Mouse (Mus musculus) CH12.LX (cell line): ENCODE data around the gene Sectm1a. TPM values are rescaled to one million over a fixed set of nuclear protein-coding genes. Genes with fewer than 3 reads are reported as not detected.

Experiments used
- DNase-seq: peaks from one replicate; pipeline ENCODE4 v3.0.0-alpha.2; 2013; ENCODE audit errors: extremely low read depth
- H3K27ac ChIP-seq: 2 replicates; pipeline ENCODE4 v1.5.1; 2012; ENCODE audit warnings: low read depth, mild to moderate bottlenecking, control low read depth, moderate library complexity; ENCODE audit not compliant: insufficient read depth
- H3K27me3 ChIP-seq: replicated peaks from 2 replicates; pipeline ENCODE3; 2012; ENCODE audit warnings: inconsistent platforms
- H3K36me3 ChIP-seq, 2 experiments: replicated peaks in 1 of 2; 2 replicates each; pipeline versions ENCODE3 to v1.6.1; 2012; ENCODE audit warnings: inconsistent platforms in 1 of 2, low read length in 1 of 2, mild to moderate bottlenecking in 1 of 2, mixed read lengths in 1 of 2, moderate library complexity in 1 of 2; ENCODE audit not compliant: control insufficient read depth in 1 of 2, insufficient read depth in 1 of 2
- H3K4me1 ChIP-seq, 2 experiments: 2 replicates each; pipeline ENCODE4 v1.6.1; 2012; ENCODE audit warnings: inconsistent platforms in 1 of 2, moderate library complexity in 1 of 2; ENCODE audit not compliant: insufficient read depth in 2 of 2, control insufficient read depth in 1 of 2
- H3K4me2 ChIP-seq: 2 replicates; pipeline ENCODE4 v1.6.1; 2012; ENCODE audit warnings: low read depth, mild to moderate bottlenecking, control low read depth; ENCODE audit not compliant: poor library complexity, insufficient read depth, severe bottlenecking
- H3K4me3 ChIP-seq, 3 experiments: fragments of 150-350 bp in 1 of 3; sonication (generic) in 1 of 3; replicated peaks in 1 of 3; 2 replicates each; pipeline versions ENCODE3 to v1.5.1; 2011 to 2012; ENCODE audit warnings: low read depth in 2 of 3, low read length in 2 of 3, mild to moderate bottlenecking in 2 of 3, moderate library complexity in 2 of 3, control low read depth in 1 of 3, improper control_type of control experiment in 1 of 3, inconsistent platforms in 1 of 3, mixed read lengths in 1 of 3; ENCODE audit not compliant: poor library complexity in 1 of 3
- H3K79me2 ChIP-seq: replicated peaks from 2 replicates; pipeline ENCODE4 v1.6.1; 2012; ENCODE audit warnings: mild to moderate bottlenecking, moderate library complexity; ENCODE audit not compliant: control insufficient read depth, poor library complexity, insufficient read depth, severe bottlenecking; ENCODE audit errors: extremely low read depth
- H3K9ac ChIP-seq: 2 replicates; pipeline ENCODE4 v1.6.1; 2012; ENCODE audit warnings: low read depth, mild to moderate bottlenecking, control low read depth, moderate library complexity; ENCODE audit not compliant: insufficient read depth
- H3K9me3 ChIP-seq: replicated peaks from 2 replicates; pipeline ENCODE3; 2012; ENCODE audit warnings: low read length, inconsistent platforms, mixed read lengths
- CHD2 ChIP-seq: IDR thresholded peaks from 2 replicates; pipeline ENCODE4 v1.6.1; 2011; ENCODE audit warnings: low read length, improper control_type of control experiment
- CTCF ChIP-seq, 2 experiments: IDR thresholded peaks in 1 of 2; conservative IDR thresholded peaks in 1 of 2; 2 replicates each; pipeline ENCODE4 v1.5.1; 2011 to 2012; ENCODE audit warnings: low read depth in 2 of 2, low read length in 2 of 2, improper control_type of control experiment in 1 of 2, inconsistent platforms in 1 of 2, mild to moderate bottlenecking in 1 of 2, moderate library complexity in 1 of 2
- GABPA ChIP-seq: IDR thresholded peaks from 2 replicates; pipeline ENCODE4 v1.6.1; 2012; ENCODE audit warnings: low read depth, low read length, improper control_type of control experiment, inconsistent platforms; ENCODE audit not compliant: insufficient replicate concordance
- HCFC1 ChIP-seq: IDR thresholded peaks from 2 replicates; pipeline ENCODE4 v1.6.1; 2012; ENCODE audit warnings: low read depth, mild to moderate bottlenecking, inconsistent platforms, low read length, improper control_type of control experiment
- JUN ChIP-seq: IDR thresholded peaks from 2 replicates; pipeline ENCODE4 v1.6.1; 2011; ENCODE audit warnings: low read depth, mild to moderate bottlenecking, low read length, improper control_type of control experiment, moderate library complexity; ENCODE audit not compliant: insufficient read depth
- KAT2A ChIP-seq: IDR thresholded peaks from 2 replicates; pipeline ENCODE4 v1.6.1; 2012; ENCODE audit warnings: low read length, improper control_type of control experiment, inconsistent platforms; ENCODE audit not compliant: insufficient replicate concordance
- MAX ChIP-seq: IDR thresholded peaks from 2 replicates; pipeline ENCODE4 v1.6.1; 2011; ENCODE audit warnings: low read length, improper control_type of control experiment
- MYC ChIP-seq: IDR thresholded peaks from 2 replicates; pipeline ENCODE4 v1.6.1; 2011; ENCODE audit warnings: low read depth, mild to moderate bottlenecking, improper control_type of control experiment, low read length
- NELFE ChIP-seq: IDR thresholded peaks from 2 replicates; pipeline ENCODE4 v1.6.1; 2011; ENCODE audit warnings: low read depth, low read length, improper control_type of control experiment
- PAX5 ChIP-seq: IDR thresholded peaks from 2 replicates; pipeline ENCODE4 v1.6.1; 2012; ENCODE audit warnings: low read length, inconsistent platforms, mixed read lengths
- POLR2A ChIP-seq: IDR thresholded peaks from 2 replicates; pipeline ENCODE4 v1.6.1; 2011; ENCODE audit warnings: low read depth, mild to moderate bottlenecking, improper control_type of control experiment, low read length
- RAD21 ChIP-seq: IDR thresholded peaks from 2 replicates; pipeline ENCODE4 v1.6.1; 2011; ENCODE audit warnings: low read depth, mild to moderate bottlenecking, low read length, improper control_type of control experiment, moderate library complexity
- SIN3A ChIP-seq: IDR thresholded peaks from 2 replicates; pipeline ENCODE4 v1.6.1; 2012; ENCODE audit warnings: low read length, improper control_type of control experiment, inconsistent platforms
- SMC3 ChIP-seq: IDR thresholded peaks from 2 replicates; pipeline ENCODE4 v1.6.1; 2011; ENCODE audit warnings: low read depth, low read length, improper control_type of control experiment
- USF1 ChIP-seq: IDR thresholded peaks from 2 replicates; pipeline ENCODE4 v1.6.1; 2014; ENCODE audit warnings: low read depth, mild to moderate bottlenecking, inconsistent platforms, low read length, improper control_type of control experiment
- USF2 ChIP-seq: conservative IDR thresholded peaks from 2 replicates; pipeline ENCODE4 v1.6.1; 2011; ENCODE audit warnings: low read depth, low read length, improper control_type of control experiment
- ZC3H11A ChIP-seq: IDR thresholded peaks from 2 replicates; pipeline ENCODE4 v1.6.1; 2012; ENCODE audit warnings: low read depth, mild to moderate bottlenecking, inconsistent platforms, low read length, improper control_type of control experiment
- ZKSCAN1 ChIP-seq: IDR thresholded peaks from 2 replicates; pipeline ENCODE4 v1.6.1; 2012; ENCODE audit warnings: low read depth, inconsistent platforms, low read length, improper control_type of control experiment, borderline replicate concordance
- dilution Hi-C: fragments of 300-500 bp; cut with MboI; formaldehyde crosslinking; loops from 2 replicates; pipeline ENCODE4 v1.14.3; 2020; ENCODE audit warnings: low sequenced_read_pairs; ENCODE audit not compliant: extremely low pct_unique_long_range_greater_than_20kb, extremely low pct_ligation_motif_present
- in situ Hi-C: fragments of 300-500 bp; cut with MboI; formaldehyde crosslinking; loops from 3 replicates; pipeline ENCODE4 v1.14.3; 2019; ENCODE audit warnings: low sequenced_read_pairs, low pct_ligation_motif_present, low pct_unique_long_range_greater_than_20kb, mixed read lengths
- polyA plus RNA-seq: library from polyadenylated mRNA; unstranded; fragments of >175 nt; gene quantifications from 2 replicates; pipeline ENCODE4 v1.2.1, GENCODE M21; 2012; ENCODE audit warnings: low read depth; ENCODE audit not compliant: insufficient read length
- total RNA-seq, 2 experiments: library from RNA; depleted of rRNA; stranded (reverse); fragments of 300-350 nt in 1 of 2; fragments of >200 nt in 1 of 2; gene quantifications; 2 replicates each; pipeline ENCODE4 v1.2.3; 2012 to 2014

The Sectm1a gene
- total and polyA plus RNA-seq, 3 experiments, result 0.08 TPM; not detected in 2

DNA sequence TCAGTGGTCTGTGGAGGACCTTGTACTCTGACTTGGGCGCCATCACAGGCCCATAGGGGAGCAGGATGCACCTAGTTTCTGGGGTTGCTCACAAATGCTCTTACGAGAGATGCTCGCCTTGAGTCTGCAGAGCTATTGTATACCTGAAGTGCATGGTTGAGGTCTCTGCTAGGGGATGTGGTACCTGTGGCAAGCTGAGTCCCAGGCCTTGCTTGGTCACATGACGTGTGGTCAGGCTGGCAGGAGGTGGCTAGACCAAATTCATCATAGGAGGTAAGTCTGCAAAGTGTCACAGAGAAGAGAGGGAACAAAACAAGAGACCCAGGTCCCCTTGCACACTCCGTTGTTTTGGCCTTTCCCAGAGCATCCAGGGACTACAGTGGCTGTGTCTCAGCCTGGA is 61.5 kb downstream of the Sectm1a start:
- H3K27ac ChIP-seq, result no peak overlapping the region
- in situ Hi-C loops, result loop anchor here (5.0 kb wide), 1 partner anchor 33 kb away; no protein-coding TSS in a partner anchor
- no peak for DNase-seq
- no peak overlapping the region for H3K4me2 ChIP-seq
- dilution Hi-C loops, result no loop called here
- no peaks in the 10 kb centered on the region for H3K9me3 ChIP-seq
- no peaks in the 10 kb centered on the region for H3K79me2 ChIP-seq
- peaks cover 3 to 27% of the 10 kb centered on the region in 2 experiments; a peak in 2 of 4 replicates for H3K4me1 ChIP-seq
- TF ChIP-seq PAX5 (no peak), USF1 (no peak), CHD2 (no peak), JUN (no peak), RAD21 (no peak), MAX (no peak), KAT2A (no peak), ZC3H11A (no peak), HCFC1 (no peak), USF2 (no peak), POLR2A (no peak), SMC3 (no peak)
- H3K27me3 ChIP-seq, result peaks cover 11% of the 10 kb centered on the region
- H3K9ac ChIP-seq, result no peak overlapping the region
- H3K4me3 ChIP-seq, result no peak overlapping the region
- H3K36me3 ChIP-seq, result no peaks in the 10 kb centered on the region

DNA sequence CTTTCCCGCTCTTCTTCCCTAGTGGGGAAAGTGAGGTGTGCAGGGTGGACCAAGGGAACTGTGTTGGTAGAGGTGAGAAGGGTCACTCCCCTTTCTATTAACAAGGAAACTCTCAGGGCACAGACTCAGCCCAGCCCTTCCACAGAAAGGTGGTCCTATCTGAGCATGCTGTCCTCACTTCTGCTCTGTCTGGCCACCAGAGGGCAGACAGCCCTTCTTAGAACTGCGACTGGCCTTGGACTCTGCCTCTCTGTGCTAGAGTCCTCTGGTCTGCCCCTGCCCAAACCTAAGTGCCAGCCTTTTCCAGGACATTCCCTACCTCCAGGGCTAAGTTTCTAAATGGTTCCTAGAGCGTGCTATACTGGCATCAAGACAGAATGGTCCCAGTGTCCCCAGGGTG is 63.3 kb downstream of the Sectm1a start:
- dilution Hi-C loops (no loop called here), in situ Hi-C loops (loop anchor here (5.0 kb wide), 1 partner anchor 35 kb away; no protein-coding TSS in a partner anchor)
- no peaks in the 10 kb centered on the region for H3K9me3 ChIP-seq
- no peaks in the 10 kb centered on the region for H3K36me3 ChIP-seq
- H3K4me1 ChIP-seq, result peaks cover 3 to 17% of the 10 kb centered on the region in 2 experiments; a peak in 2 of 4 replicates
- no peak overlapping the region for H3K27ac ChIP-seq
- peak; percentile 81 for DNase-seq
- H3K4me3 ChIP-seq, result no peak overlapping the region
- H3K79me2 ChIP-seq, result no peaks in the 10 kb centered on the region
- no peak overlapping the region for H3K4me2 ChIP-seq
- TF ChIP-seq SIN3A, result no peak
- TF ChIP-seq RAD21, result peak; percentile 83
- 0 out of 2 replicates have a peak, but pooled peaks have one; percentile 47 for TF ChIP-seq MYC
- peak; percentile 67 to 97; a peak in 3 of 4 replicates for TF ChIP-seq CTCF (conservative IDR thresholded peaks at IDR 0.05 in 1 of 2, IDR thresholded peaks at IDR 0.05 in 1 of 2; ENCODE audit: low read depth in 2 of 2, low read length in 2 of 2)
- no peak for TF ChIP-seq JUN
- no peak for TF ChIP-seq ZKSCAN1
- peak; percentile 64 for TF ChIP-seq ZC3H11A
- 0 out of 2 replicates have a peak, but pooled peaks have one; percentile 21 for TF ChIP-seq MAX
- TF ChIP-seq NELFE, result peak; percentile 34; the same call in 1 of the 2 replicates
- no peak for TF ChIP-seq GABPA
- peak; percentile 99 for TF ChIP-seq SMC3
- no peak overlapping the region for H3K9ac ChIP-seq
- H3K27me3 ChIP-seq, result peaks cover 11% of the 10 kb centered on the region

Other genes with a start within 250 kb of the Sectm1a start
- 4.6 and 5.4 TPM in 2 replicates for gene Ccdc57, start 148.3 kb downstream of the Sectm1a start, total RNA-seq (2012; rRNA removed)
- gene Ccdc57, start 148.3 kb downstream of the Sectm1a start, total RNA-seq (2014; rRNA removed), result 2.3 and 2.7 TPM in 2 replicates
- gene Ccdc57, start 148.3 kb downstream of the Sectm1a start, polyA plus RNA-seq, result 6.0 and 6.2 TPM in 2 replicates
- 214 and 388 TPM in 2 replicates for gene Slc16a3, start 132.7 kb downstream of the Sectm1a start, total RNA-seq (2012; rRNA removed)
- 90.8 and 130 TPM in 2 replicates for gene Slc16a3, start 132.7 kb downstream of the Sectm1a start, total RNA-seq (2014; rRNA removed)
- 9.7 and 11.1 TPM in 2 replicates for gene Slc16a3, start 132.7 kb downstream of the Sectm1a start, polyA plus RNA-seq
- 92.1 and 96.8 TPM in 2 replicates for gene Csnk1d, start 89.9 kb downstream of the Sectm1a start, total RNA-seq (2012; rRNA removed)
- 77.7 and 77.8 TPM in 2 replicates for gene Csnk1d, start 89.9 kb downstream of the Sectm1a start, total RNA-seq (2014; rRNA removed)
- 134 and 136 TPM in 2 replicates for gene Csnk1d, start 89.9 kb downstream of the Sectm1a start, polyA plus RNA-seq
- gene Cd7, start 41.8 kb downstream of the Sectm1a start, total RNA-seq (2012; rRNA removed), result 0.84 and 2.7 TPM in 2 replicates
- 0.51 and 0.82 TPM in 2 replicates for gene Cd7, start 41.8 kb downstream of the Sectm1a start, total RNA-seq (2014; rRNA removed)
- gene Cd7, start 41.8 kb downstream of the Sectm1a start, polyA plus RNA-seq, result 0.67 and 1.0 TPM in 2 replicates
- not detected in 2 replicates for gene Sectm1b, start 17.7 kb downstream of the Sectm1a start, total RNA-seq (2012; rRNA removed)
- gene Sectm1b, start 17.7 kb downstream of the Sectm1a start, total RNA-seq (2014; rRNA removed), result not detected in 2 replicates
- gene Sectm1b, start 17.7 kb downstream of the Sectm1a start, polyA plus RNA-seq, result not detected in 2 replicates
- gene Tex19.2, start 37.5 kb upstream of the Sectm1a start, total RNA-seq (2012; rRNA removed), result 0.64 and 0.92 TPM in 2 replicates
- 1.4 and 1.5 TPM in 2 replicates for gene Tex19.2, start 37.5 kb upstream of the Sectm1a start, total RNA-seq (2014; rRNA removed)
- gene Tex19.2, start 37.5 kb upstream of the Sectm1a start, polyA plus RNA-seq, result 2.3 and 2.4 TPM in 2 replicates
- gene Tex19.1, start 64.9 kb upstream of the Sectm1a start, total RNA-seq (2012; rRNA removed), result 0.21 TPM in 1 of 2 replicates, not detected in the other
- gene Tex19.1, start 64.9 kb upstream of the Sectm1a start, total RNA-seq (2014; rRNA removed), result 0.51 and 0.95 TPM in 2 replicates
- gene Tex19.1, start 64.9 kb upstream of the Sectm1a start, polyA plus RNA-seq, result 0.35 and 0.57 TPM in 2 replicates
- not detected in 2 replicates for gene Uts2r, start 79.1 kb upstream of the Sectm1a start, total RNA-seq (2012; rRNA removed)
- gene Uts2r, start 79.1 kb upstream of the Sectm1a start, total RNA-seq (2014; rRNA removed), result not detected in 2 replicates
- not detected in 2 replicates for gene Uts2r, start 79.1 kb upstream of the Sectm1a start, polyA plus RNA-seq
- gene Hexdc, start 123.2 kb upstream of the Sectm1a start, total RNA-seq (2012; rRNA removed), result 9.1 and 10.6 TPM in 2 replicates
- 10.5 and 11.6 TPM in 2 replicates for gene Hexdc, start 123.2 kb upstream of the Sectm1a start, total RNA-seq (2014; rRNA removed)
- 8.8 and 12.0 TPM in 2 replicates for gene Hexdc, start 123.2 kb upstream of the Sectm1a start, polyA plus RNA-seq
- gene Ogfod3, start 123.5 kb upstream of the Sectm1a start, total RNA-seq (2012; rRNA removed), result 16.4 and 19.0 TPM in 2 replicates
- 10.3 and 13.7 TPM in 2 replicates for gene Ogfod3, start 123.5 kb upstream of the Sectm1a start, total RNA-seq (2014; rRNA removed)
- gene Ogfod3, start 123.5 kb upstream of the Sectm1a start, polyA plus RNA-seq, result 18.4 and 24.6 TPM in 2 replicates
- gene Cybc1, start 148.1 kb upstream of the Sectm1a start, total RNA-seq (2012; rRNA removed), result 50.0 and 51.6 TPM in 2 replicates
- gene Cybc1, start 148.1 kb upstream of the Sectm1a start, total RNA-seq (2014; rRNA removed), result 60.3 and 60.9 TPM in 2 replicates
- 52.9 and 57.4 TPM in 2 replicates for gene Cybc1, start 148.1 kb upstream of the Sectm1a start, polyA plus RNA-seq
- gene Narf, start 156.0 kb upstream of the Sectm1a start, total RNA-seq (2012; rRNA removed), result 15.6 and 26.2 TPM in 2 replicates
- 29.9 and 32.1 TPM in 2 replicates for gene Narf, start 156.0 kb upstream of the Sectm1a start, total RNA-seq (2014; rRNA removed)
- gene Narf, start 156.0 kb upstream of the Sectm1a start, polyA plus RNA-seq, result 11.7 and 12.3 TPM in 2 replicates
- gene Foxk2, start 178.8 kb upstream of the Sectm1a start, total RNA-seq (2012; rRNA removed), result 42.6 and 44.3 TPM in 2 replicates
- gene Foxk2, start 178.8 kb upstream of the Sectm1a start, total RNA-seq (2014; rRNA removed), result 25.0 and 26.9 TPM in 2 replicates
- gene Foxk2, start 178.8 kb upstream of the Sectm1a start, polyA plus RNA-seq, result 32.4 and 41.2 TPM in 2 replicates